Mouse (Mus musculus): ENCODE data around the gene Myo1h. TPM values are rescaled to one million over a fixed set of nuclear protein-coding genes. Genes with fewer than 3 reads are reported as not detected.

The Myo1h gene
- polyA plus RNA-seq, 1 experiment from 2014 or later: 2.2 TPM

- H3K4me2 ChIP-seq: no peak overlapping the region
- no peak overlapping the region for H3K4me3 ChIP-seq
- no peak for ATAC-seq (ENCODE audit: insufficient number of reproducible peaks, low FRiP score, low TSS enrichment, low read depth)
- peaks cover 67% of the 10 kb centered on the region for H3K4me1 ChIP-seq
- H3K27me3 ChIP-seq: no peaks in the 10 kb centered on the region
- H3K9me3 ChIP-seq: no peaks in the 10 kb centered on the region
- peaks cover 84% of the 10 kb centered on the region for H3K36me3 ChIP-seq
- H3K27ac ChIP-seq: peak overlapping the region; percentile 90; the same call in 1 of the 2 replicates
- no peak overlapping the region for H3K9ac ChIP-seq
- 84% methylated on average over 16 of the region's 16 CpGs for WGBS
Observed at GRCm38 (mm10) chr5:114368803-114369496, 80.0 kb downstream of the Myo1h start.

GRCm38 (mm10) chr5:114369921-114370320, 81.0 kb downstream of the Myo1h start:
- H3K4me2 ChIP-seq: peak overlapping the region; percentile 19; the same call in 1 of the 2 replicates
- peaks cover 71% of the 10 kb centered on the region for H3K4me1 ChIP-seq
- no peaks in the 10 kb centered on the region for H3K27me3 ChIP-seq
- ATAC-seq (ENCODE audit: insufficient number of reproducible peaks, low FRiP score, low TSS enrichment, low read depth): no peak
- no peaks in the 10 kb centered on the region for H3K9me3 ChIP-seq
- peaks cover 86% of the 10 kb centered on the region for H3K36me3 ChIP-seq
- H3K9ac ChIP-seq: no peak overlapping the region
- no peak overlapping the region for H3K4me3 ChIP-seq
- peak overlapping the region; percentile 90 for H3K27ac ChIP-seq
- WGBS: 58% methylated on average over 9 of the region's 9 CpGs

GRCm38 (mm10) chr5:114370371-114370776, 81.4 kb downstream of the Myo1h start:
- Histone ChIP-seq H3K4me2 (peak overlapping the region; percentile 19), H3K4me3 (no peak overlapping the region), H3K36me3 (peaks cover 85% of the 10 kb centered on the region), H3K4me1 (peaks cover 67% of the 10 kb centered on the region), H3K27me3 (no peaks in the 10 kb centered on the region), H3K9me3 (no peaks in the 10 kb centered on the region), H3K9ac (no peak overlapping the region), H3K27ac (peak overlapping the region; percentile 90)
- 23% methylated on average over 9 of the region's 9 CpGs for WGBS
- ATAC-seq (ENCODE audit: insufficient number of reproducible peaks, low FRiP score, low TSS enrichment, low read depth): peak; percentile 43; the same call in 1 of the 2 replicates

GRCm38 (mm10) chr5:114371331-114371730, 82.4 kb downstream of the Myo1h start:
- WGBS: 34% methylated on average over 3 of the region's 3 CpGs
- no peak for ATAC-seq (ENCODE audit: insufficient number of reproducible peaks, low FRiP score, low TSS enrichment, low read depth)
- peak overlapping the region; percentile 24; the same call in 1 of the 2 replicates for H3K4me2 ChIP-seq
- H3K27me3 ChIP-seq: no peaks in the 10 kb centered on the region
- H3K4me3 ChIP-seq: no peak overlapping the region
- H3K4me1 ChIP-seq: peaks cover 69% of the 10 kb centered on the region
- H3K27ac ChIP-seq: peak overlapping the region; percentile 90
- peaks cover 82% of the 10 kb centered on the region for H3K36me3 ChIP-seq
- H3K9me3 ChIP-seq: no peaks in the 10 kb centered on the region
- H3K9ac ChIP-seq: no peak overlapping the region

GRCm38 (mm10) chr5:114371731-114372473, 82.9 kb downstream of the Myo1h start:
- Histone ChIP-seq H3K4me3 (peak overlapping the region; percentile 4; the same call in 1 of the 2 replicates), H3K27ac (peak overlapping the region; percentile 90), H3K36me3 (peaks cover 78% of the 10 kb centered on the region), H3K4me2 (peak overlapping the region; percentile 24; the same call in 1 of the 2 replicates), H3K9me3 (no peaks in the 10 kb centered on the region), H3K4me1 (peaks cover 73% of the 10 kb centered on the region), H3K9ac (no peak overlapping the region), H3K27me3 (no peaks in the 10 kb centered on the region)
- ATAC-seq (ENCODE audit: insufficient number of reproducible peaks, low FRiP score, low TSS enrichment, low read depth): no peak
- WGBS: 52% methylated on average over 25 of the region's 25 CpGs

- H3K4me1 ChIP-seq: peaks cover 78% of the 10 kb centered on the region
- peaks cover 71% of the 10 kb centered on the region for H3K36me3 ChIP-seq
- peak overlapping the region; percentile 4; the same call in 1 of the 2 replicates for H3K4me3 ChIP-seq
- WGBS: 21% methylated on average over 11 of the region's 11 CpGs
- H3K9me3 ChIP-seq: no peaks in the 10 kb centered on the region
- H3K4me2 ChIP-seq: peak overlapping the region; percentile 6; the same call in 1 of the 2 replicates
- ATAC-seq (ENCODE audit: insufficient number of reproducible peaks, low FRiP score, low TSS enrichment, low read depth): no peak; the same call in 1 of the 2 replicates
- H3K27me3 ChIP-seq: no peaks in the 10 kb centered on the region
- no peak overlapping the region for H3K9ac ChIP-seq
- peak overlapping the region; percentile 90 for H3K27ac ChIP-seq
Observed at GRCm38 (mm10) chr5:114372565-114372964, 83.6 kb downstream of the Myo1h start.

GRCm38 (mm10) chr5:114373174-114373573, 84.2 kb downstream of the Myo1h start:
- H3K36me3 ChIP-seq: peaks cover 65% of the 10 kb centered on the region
- 53% methylated on average over 11 of the region's 11 CpGs for WGBS
- no peaks in the 10 kb centered on the region for H3K9me3 ChIP-seq
- H3K4me3 ChIP-seq: no peak overlapping the region
- H3K4me2 ChIP-seq: 0 out of 2 replicates have a peak overlapping the region, but pooled peaks have one; percentile 6
- no peaks in the 10 kb centered on the region for H3K27me3 ChIP-seq
- peaks cover 84% of the 10 kb centered on the region for H3K4me1 ChIP-seq
- H3K27ac ChIP-seq: peak overlapping the region; percentile 90
- ATAC-seq (ENCODE audit: insufficient number of reproducible peaks, low FRiP score, low TSS enrichment, low read depth): no peak
- H3K9ac ChIP-seq: no peak overlapping the region

- Histone ChIP-seq H3K4me1 (peaks cover 88% of the 10 kb centered on the region), H3K9ac (no peak overlapping the region), H3K4me2 (no peak overlapping the region), H3K9me3 (no peaks in the 10 kb centered on the region), H3K36me3 (peaks cover 63% of the 10 kb centered on the region), H3K4me3 (no peak overlapping the region), H3K27me3 (no peaks in the 10 kb centered on the region), H3K27ac (peak overlapping the region; percentile 90; the same call in 1 of the 2 replicates)
- no peak for ATAC-seq (ENCODE audit: insufficient number of reproducible peaks, low FRiP score, low TSS enrichment, low read depth)
- 94% methylated on average over 9 of the region's 9 CpGs for WGBS
Observed at GRCm38 (mm10) chr5:114373581-114373980, 84.6 kb downstream of the Myo1h start.

GRCm38 (mm10) chr5:114374409-114375213, 85.6 kb downstream of the Myo1h start:
- no peak overlapping the region for H3K4me2 ChIP-seq
- no peak overlapping the region for H3K9ac ChIP-seq
- H3K4me1 ChIP-seq: peaks cover 89% of the 10 kb centered on the region
- WGBS: 90% methylated on average over 23 of the region's 23 CpGs
- no peak overlapping the region for H3K27ac ChIP-seq
- H3K27me3 ChIP-seq: no peaks in the 10 kb centered on the region
- no peak for ATAC-seq (ENCODE audit: insufficient number of reproducible peaks, low FRiP score, low TSS enrichment, low read depth)
- no peak overlapping the region for H3K4me3 ChIP-seq
- H3K9me3 ChIP-seq: no peaks in the 10 kb centered on the region
- peaks cover 52% of the 10 kb centered on the region for H3K36me3 ChIP-seq

- peak overlapping the region; percentile 62 for H3K27ac ChIP-seq
Observed at GRCm38 (mm10) chr5:114378177-114378920, 89.4 kb downstream of the Myo1h start.

GRCm38 (mm10) chr5:114378936-114379335, 90.0 kb downstream of the Myo1h start:
- Histone ChIP-seq H3K27me3 (no peaks in the 10 kb centered on the region), H3K9me3 (no peaks in the 10 kb centered on the region), H3K36me3 (peaks cover 21% of the 10 kb centered on the region), H3K27ac (peak overlapping the region; percentile 62), H3K4me3 (peak overlapping the region; percentile 90), H3K4me1 (peaks cover 62% of the 10 kb centered on the region), H3K4me2 (peak overlapping the region; percentile 80), H3K9ac (0 out of 2 replicates have a peak overlapping the region, but pooled peaks have one; percentile 17)
- WGBS: 35% methylated on average over 6 of the region's 6 CpGs
- ATAC-seq (ENCODE audit: insufficient number of reproducible peaks, low FRiP score, low TSS enrichment, low read depth): no peak

More at GRCm38 (mm10) chr5:114378177-114378920, 89.4 kb downstream of the Myo1h start:
- H3K36me3 ChIP-seq: peaks cover 27% of the 10 kb centered on the region
- H3K9ac ChIP-seq: 0 out of 2 replicates have a peak overlapping the region, but pooled peaks have one; percentile 17
- H3K27me3 ChIP-seq: no peaks in the 10 kb centered on the region
- H3K4me1 ChIP-seq: peaks cover 67% of the 10 kb centered on the region
- no peaks in the 10 kb centered on the region for H3K9me3 ChIP-seq
- H3K4me2 ChIP-seq: peak overlapping the region; percentile 80
- peak overlapping the region; percentile 90 for H3K4me3 ChIP-seq
- no peak for ATAC-seq (ENCODE audit: insufficient number of reproducible peaks, low FRiP score, low TSS enrichment, low read depth)
- 50% methylated on average over 10 of the region's 10 CpGs for WGBS

Measured in limb, embryonic 15.5 days (tissue).